Mouse (Mus musculus) forebrain, embryonic 11.5 days (tissue): ENCODE data around the gene Slc22a5. TPM values are rescaled to one million over a fixed set of nuclear protein-coding genes. Genes with fewer than 3 reads are reported as not detected.

Source experiments
- ATAC-seq: fragments of 200-750 bp; cut with Nextera tagmentation; replicated peaks from 2 replicates; pipeline ENCODE4 v1.8.0; 2017; ENCODE audit warnings: moderate TSS enrichment; ENCODE audit not compliant: low FRiP score
- DNase-seq: peaks from one replicate; pipeline ENCODE4 v3.0.0-alpha.2; 2017; ENCODE audit warnings: low spot score
- H3K27ac ChIP-seq: fragments of 300-500 bp; sonication (generic); 2 replicates; pipeline ENCODE4 v1.5.1; 2014; ENCODE audit warnings: low read depth, low read length
- H3K27me3 ChIP-seq: fragments of 300-500 bp; sonication (generic); 2 replicates; pipeline ENCODE4 v1.6.1; 2014; ENCODE audit warnings: mild to moderate bottlenecking, low read length, mixed read lengths; ENCODE audit not compliant: control insufficient read depth, insufficient read depth
- H3K36me3 ChIP-seq: fragments of 300-500 bp; sonication (generic); 2 replicates; pipeline ENCODE4 v1.6.1; 2014; ENCODE audit warnings: mild to moderate bottlenecking, low read length, moderate library complexity, mixed read lengths; ENCODE audit not compliant: control insufficient read depth, insufficient read depth
- H3K4me1 ChIP-seq: fragments of 300-500 bp; sonication (generic); replicated peaks from 2 replicates; pipeline ENCODE4 v1.6.1; 2014; ENCODE audit warnings: low read length, mixed read lengths; ENCODE audit not compliant: control insufficient read depth, insufficient read depth
- H3K4me2 ChIP-seq: fragments of 300-500 bp; sonication (generic); 2 replicates; pipeline ENCODE4 v1.6.1; 2014; ENCODE audit warnings: low read depth, mild to moderate bottlenecking, low read length, moderate library complexity, mixed read lengths; ENCODE audit not compliant: severe bottlenecking
- H3K4me3 ChIP-seq: fragments of 300-500 bp; sonication (generic); 2 replicates; pipeline ENCODE4 v1.5.1; 2014; ENCODE audit warnings: low read depth, low read length
- H3K9ac ChIP-seq: fragments of 300-500 bp; sonication (generic); 2 replicates; pipeline ENCODE4 v1.6.1; 2014; ENCODE audit warnings: low read length
- H3K9me3 ChIP-seq: fragments of 300-500 bp; sonication (generic); 2 replicates; pipeline ENCODE4 v1.6.1; 2016; ENCODE audit warnings: low read length, mixed read lengths; ENCODE audit not compliant: control insufficient read depth
- WGBS: fragments of 180-500 bp; shearing (Covaris S2); extraction: QIAGEN DNeasy Blood & Tissue Kit; methylation state at CpG from one replicate; pipeline ENCODE4 v1.1.7; 2014; 5-methylcytosine and 5-hydroxymethylcytosine counted together
- polyA plus RNA-seq: library from polyadenylated mRNA; unstranded; fragments of >200 nt; fragmentation: Nextera tagmentation; extraction: Ambion mirVana; gene quantifications from 2 replicates; pipeline ENCODE4 v1.2.1, GENCODE M21; 2014

Gene Slc22a5
- polyA plus RNA-seq, 1 experiment from 2014 or later: 7.1 TPM

GRCm38 (mm10) chr11:53908686-53909085 is 17.2 kb upstream of the Slc22a5 start:
- no peak overlapping the region for H3K27ac ChIP-seq
- H3K4me2 ChIP-seq: no peak overlapping the region
- ATAC-seq (no peak), DNase-seq (no peak)
- H3K9ac ChIP-seq: no peak overlapping the region
- WGBS: 95% methylated on average over 8 of the region's 8 CpGs
- H3K27me3 ChIP-seq: no peaks in the 10 kb centered on the region
- no peaks in the 10 kb centered on the region for H3K9me3 ChIP-seq
- no peaks in the 10 kb centered on the region for H3K36me3 ChIP-seq
- H3K4me3 ChIP-seq: no peak overlapping the region
- H3K4me1 ChIP-seq: 0 out of 2 replicates have a peak, but pooled peaks cover 2% of the 10 kb centered on the region

- no peak for ATAC-seq
- Histone ChIP-seq H3K9ac (no peak overlapping the region), H3K4me1 (0 out of 2 replicates have a peak, but pooled peaks cover 2% of the 10 kb centered on the region), H3K4me2 (no peak overlapping the region), H3K27ac (no peak overlapping the region), H3K9me3 (no peaks in the 10 kb centered on the region), H3K4me3 (no peak overlapping the region), H3K27me3 (no peaks in the 10 kb centered on the region), H3K36me3 (no peaks in the 10 kb centered on the region)
- 80% methylated on average over 9 of the region's 9 CpGs for WGBS
- DNase-seq: no peak
Measured at GRCm38 (mm10) chr11:53904534-53904925, 13.1 kb upstream of the Slc22a5 start.

- no peaks in the 10 kb centered on the region for H3K36me3 ChIP-seq
Measured at GRCm38 (mm10) chr11:53903781-53904533, 12.5 kb upstream of the Slc22a5 start.

GRCm38 (mm10) chr11:53902741-53903140 is 11.3 kb upstream of the Slc22a5 start:
- WGBS: 96% methylated on average over 14 of the region's 14 CpGs
- DNase-seq: no peak

More at GRCm38 (mm10) chr11:53903781-53904533, 12.5 kb upstream of the Slc22a5 start:
- DNase-seq (peak; percentile 55), ATAC-seq (no peak)
- Histone ChIP-seq H3K4me2 (no peak overlapping the region), H3K9me3 (no peaks in the 10 kb centered on the region), H3K27me3 (no peaks in the 10 kb centered on the region), H3K9ac (no peak overlapping the region), H3K4me3 (no peak overlapping the region), H3K27ac (no peak overlapping the region), H3K4me1 (0 out of 2 replicates have a peak, but pooled peaks cover 2% of the 10 kb centered on the region)
- 55% methylated on average over 16 of the region's 16 CpGs for WGBS

GRCm38 (mm10) chr11:53900991-53901390 is 9.5 kb upstream of the Slc22a5 start:
- ATAC-seq (no peak), DNase-seq (no peak)
- Histone ChIP-seq H3K4me3 (no peak overlapping the region), H3K4me1 (0 out of 2 replicates have a peak, but pooled peaks cover 2% of the 10 kb centered on the region), H3K27me3 (no peaks in the 10 kb centered on the region), H3K9me3 (no peaks in the 10 kb centered on the region), H3K9ac (no peak overlapping the region), H3K4me2 (no peak overlapping the region), H3K36me3 (no peaks in the 10 kb centered on the region), H3K27ac (no peak overlapping the region)
- 64% methylated on average over 1 of the region's 1 CpGs for WGBS

More at GRCm38 (mm10) chr11:53902741-53903140, 11.3 kb upstream of the Slc22a5 start:
- Histone ChIP-seq H3K4me3 (no peak overlapping the region), H3K36me3 (no peaks in the 10 kb centered on the region), H3K27ac (no peak overlapping the region), H3K9me3 (no peaks in the 10 kb centered on the region), H3K27me3 (no peaks in the 10 kb centered on the region), H3K4me2 (no peak overlapping the region), H3K4me1 (0 out of 2 replicates have a peak, but pooled peaks cover 2% of the 10 kb centered on the region), H3K9ac (no peak overlapping the region)
- ATAC-seq: no peak

GRCm38 (mm10) chr11:53899981-53900380 is 8.5 kb upstream of the Slc22a5 start:
- Histone ChIP-seq H3K9ac (no peak overlapping the region), H3K4me2 (no peak overlapping the region), H3K9me3 (no peaks in the 10 kb centered on the region), H3K27ac (no peak overlapping the region), H3K4me3 (no peak overlapping the region), H3K27me3 (no peaks in the 10 kb centered on the region), H3K4me1 (0 out of 2 replicates have a peak, but pooled peaks cover 2% of the 10 kb centered on the region), H3K36me3 (no peaks in the 10 kb centered on the region)
- WGBS: 85% methylated on average over 6 of the region's 6 CpGs
- no peak for DNase-seq
- no peak for ATAC-seq

- 0 out of 2 replicates have a peak, but pooled peaks cover under 1% of the 10 kb centered on the region for H3K4me1 ChIP-seq
- ATAC-seq: no peak
- H3K9ac ChIP-seq: no peak overlapping the region
- no peaks in the 10 kb centered on the region for H3K36me3 ChIP-seq
- no peak overlapping the region for H3K4me2 ChIP-seq
- no peaks in the 10 kb centered on the region for H3K9me3 ChIP-seq
- WGBS: 74% methylated on average over 3 of the region's 3 CpGs
- no peak overlapping the region for H3K4me3 ChIP-seq
- H3K27ac ChIP-seq: no peak overlapping the region
- no peaks in the 10 kb centered on the region for H3K27me3 ChIP-seq
- DNase-seq: no peak
Measured at GRCm38 (mm10) chr11:53899004-53899403, 7.5 kb upstream of the Slc22a5 start.

GRCm38 (mm10) chr11:53896935-53897334 is 5.5 kb upstream of the Slc22a5 start:
- Histone ChIP-seq H3K9me3 (no peaks in the 10 kb centered on the region), H3K27me3 (no peaks in the 10 kb centered on the region), H3K9ac (no peak overlapping the region), H3K36me3 (no peaks in the 10 kb centered on the region), H3K4me1 (no peaks in the 10 kb centered on the region), H3K27ac (no peak overlapping the region), H3K4me3 (no peak overlapping the region), H3K4me2 (no peak overlapping the region)
- 79% methylated on average over 6 of the region's 6 CpGs for WGBS
- DNase-seq: no peak
- no peak for ATAC-seq

- 82% methylated on average over 2 of the region's 2 CpGs for WGBS
- H3K36me3 ChIP-seq: no peaks in the 10 kb centered on the region
- H3K4me3 ChIP-seq: no peak overlapping the region
- H3K4me2 ChIP-seq: no peak overlapping the region
- ATAC-seq (no peak), DNase-seq (no peak)
- H3K4me1 ChIP-seq: 0 out of 2 replicates have a peak, but pooled peaks cover 2% of the 10 kb centered on the region
- no peaks in the 10 kb centered on the region for H3K27me3 ChIP-seq
- H3K9ac ChIP-seq: no peak overlapping the region
- H3K27ac ChIP-seq: no peak overlapping the region
- no peaks in the 10 kb centered on the region for H3K9me3 ChIP-seq
Measured at GRCm38 (mm10) chr11:53893451-53893850, 2.0 kb upstream of the Slc22a5 start.
